Mouse (Mus musculus): ENCODE results near the gene Ttc7. TPM values are rescaled to one million over a fixed set of nuclear protein-coding genes. Genes with fewer than 3 reads are reported as not detected.
A peak's percentile ranks its signal among the peaks of the same experiment; 100 is the strongest.

Ttc7 gene
- 2.8 and 4.7 TPM in 2 replicates for polyA plus RNA-seq (2016; fragmentation: Nextera tagmentation; extraction: Ambion mirVana)

- Histone ChIP-seq H3K27me3 (ENCODE audit: insufficient read depth, poor library complexity, severe bottlenecking) (peaks cover 62% of the 10 kb centered on the region), H3K27ac (peak within 1 kb of the TSS; percentile 93), H3K9me3 (no peaks in the 10 kb centered on the region), H3K4me3 (peak within 1 kb of the TSS; percentile 85), H3K4me1 (peaks cover 27% of the 10 kb centered on the region), H3K36me3 (no peaks in the 10 kb centered on the region)
- WGBS = 0% methylated on average over 37 of the region's 38 CpGs
- peak; percentile 97 for DNase-seq (ENCODE audit: low spot score)
Observed at GRCm38 (mm10) chr17:87282706-87283053, at the start of gene Ttc7. Ttc7 (plus strand) TSS chr17:87282886.

GRCm38 (mm10) chr17:87235019-87235418 lies 47.7 kb upstream of the Ttc7 start:
- 95% methylated on average over 6 of the region's 6 CpGs for WGBS
- DNase-seq (ENCODE audit: low spot score) = no peak
- Histone ChIP-seq H3K36me3 (no peaks in the 10 kb centered on the region), H3K27me3 (ENCODE audit: insufficient read depth, poor library complexity, severe bottlenecking) (no peaks in the 10 kb centered on the region), H3K4me3 (no peak overlapping the region), H3K9me3 (no peaks in the 10 kb centered on the region), H3K27ac (no peak overlapping the region), H3K4me1 (peaks cover 19% of the 10 kb centered on the region)

GRCm38 (mm10) chr17:87236725-87237650 lies 45.7 kb upstream of the Ttc7 start:
- Histone ChIP-seq H3K9me3 (no peaks in the 10 kb centered on the region), H3K4me3 (no peak overlapping the region), H3K4me1 (peaks cover 19% of the 10 kb centered on the region), H3K27ac (peak overlapping the region; percentile 49), H3K27me3 (ENCODE audit: insufficient read depth, poor library complexity, severe bottlenecking) (no peaks in the 10 kb centered on the region), H3K36me3 (no peaks in the 10 kb centered on the region)
- DNase-seq (ENCODE audit: low spot score) = no peak
- 33% methylated on average over 18 of the region's 18 CpGs for WGBS

- Histone ChIP-seq H3K9me3 (no peaks in the 10 kb centered on the region), H3K27ac (no peak overlapping the region), H3K4me1 (peaks cover 19% of the 10 kb centered on the region), H3K36me3 (no peaks in the 10 kb centered on the region), H3K4me3 (no peak overlapping the region), H3K27me3 (ENCODE audit: insufficient read depth, poor library complexity, severe bottlenecking) (no peaks in the 10 kb centered on the region)
- WGBS = 87% methylated on average over 11 of the region's 11 CpGs
- DNase-seq (ENCODE audit: low spot score) = no peak
Observed at GRCm38 (mm10) chr17:87237826-87238225, 44.9 kb upstream of the Ttc7 start.

GRCm38 (mm10) chr17:87246103-87246502 lies 36.6 kb upstream of the Ttc7 start:
- Histone ChIP-seq H3K36me3 (no peaks in the 10 kb centered on the region), H3K4me3 (no peak overlapping the region)
- peak; percentile 54 for DNase-seq (ENCODE audit: low spot score)

GRCm38 (mm10) chr17:87254384-87254783 lies 28.3 kb upstream of the Ttc7 start:
- DNase-seq (ENCODE audit: low spot score) = no peak
- Histone ChIP-seq H3K9me3 (no peaks in the 10 kb centered on the region), H3K4me1 (no peaks in the 10 kb centered on the region), H3K4me3 (no peak overlapping the region), H3K36me3 (peaks cover 51% of the 10 kb centered on the region), H3K27ac (no peak overlapping the region), H3K27me3 (ENCODE audit: insufficient read depth, poor library complexity, severe bottlenecking) (no peaks in the 10 kb centered on the region)
- 82% methylated on average over 8 of the region's 8 CpGs for WGBS

More at GRCm38 (mm10) chr17:87246103-87246502, 36.6 kb upstream of the Ttc7 start:
- peaks cover 15% of the 10 kb centered on the region for H3K4me1 ChIP-seq
- H3K27me3 ChIP-seq (ENCODE audit: insufficient read depth, poor library complexity, severe bottlenecking) = no peaks in the 10 kb centered on the region
- WGBS = 50% methylated on average over 9 of the region's 9 CpGs
- no peaks in the 10 kb centered on the region for H3K9me3 ChIP-seq
- H3K27ac ChIP-seq = peak overlapping the region; percentile 69; the same call in 1 of the 2 replicates

- no peak for DNase-seq (ENCODE audit: low spot score)
- Histone ChIP-seq H3K9me3 (0 out of 2 replicates have a peak, but pooled peaks cover 4% of the 10 kb centered on the region), H3K36me3 (peaks cover 64% of the 10 kb centered on the region), H3K4me1 (no peaks in the 10 kb centered on the region), H3K27me3 (ENCODE audit: insufficient read depth, poor library complexity, severe bottlenecking) (no peaks in the 10 kb centered on the region), H3K4me3 (no peak overlapping the region), H3K27ac (no peak overlapping the region)
- WGBS = 90% methylated on average over 16 of the region's 16 CpGs
Observed at GRCm38 (mm10) chr17:87255672-87256071, 27.0 kb upstream of the Ttc7 start.

- no peak overlapping the region for H3K27ac ChIP-seq
- WGBS = 91% methylated on average over 6 of the region's 6 CpGs
- H3K4me3 ChIP-seq = no peak overlapping the region
- peaks cover 47% of the 10 kb centered on the region for H3K36me3 ChIP-seq
- H3K4me1 ChIP-seq = peaks cover 22% of the 10 kb centered on the region
- H3K9me3 ChIP-seq = 0 out of 2 replicates have a peak, but pooled peaks cover 8% of the 10 kb centered on the region
- no peak for DNase-seq (ENCODE audit: low spot score)
- no peaks in the 10 kb centered on the region for H3K27me3 ChIP-seq (ENCODE audit: insufficient read depth, poor library complexity, severe bottlenecking)
Observed at GRCm38 (mm10) chr17:87263401-87263800, 19.3 kb upstream of the Ttc7 start.

GRCm38 (mm10) chr17:87264054-87264830 lies 18.4 kb upstream of the Ttc7 start:
- H3K4me1 ChIP-seq = peaks cover 22% of the 10 kb centered on the region
- DNase-seq (ENCODE audit: low spot score) = no peak
- WGBS = 81% methylated on average over 11 of the region's 11 CpGs
- H3K27me3 ChIP-seq (ENCODE audit: insufficient read depth, poor library complexity, severe bottlenecking) = no peaks in the 10 kb centered on the region
- H3K36me3 ChIP-seq = peaks cover 41% of the 10 kb centered on the region
- peak overlapping the region; percentile 76 for H3K4me3 ChIP-seq
- H3K27ac ChIP-seq = peak overlapping the region; percentile 29; the same call in 1 of the 2 replicates
- 0 out of 2 replicates have a peak, but pooled peaks cover 8% of the 10 kb centered on the region for H3K9me3 ChIP-seq

GRCm38 (mm10) chr17:87264927-87265791 lies 17.5 kb upstream of the Ttc7 start:
- peak overlapping the region; percentile 76 for H3K4me3 ChIP-seq
- 7% methylated on average over 28 of the region's 28 CpGs for WGBS

GRCm38 (mm10) chr17:87265792-87266186 lies 16.9 kb upstream of the Ttc7 start, which contains the start of gene Mcfd2:
Mcfd2 (minus strand) TSS chr17:87265935.
- Histone ChIP-seq H3K36me3 (peaks cover 25% of the 10 kb centered on the region), H3K4me1 (peaks cover 22% of the 10 kb centered on the region), H3K9me3 (0 out of 2 replicates have a peak, but pooled peaks cover 4% of the 10 kb centered on the region), H3K27ac (peak within 1 kb of the TSS; percentile 90), H3K27me3 (ENCODE audit: insufficient read depth, poor library complexity, severe bottlenecking) (no peaks in the 10 kb centered on the region), H3K4me3 (peak within 1 kb of the TSS; percentile 76)
- DNase-seq (ENCODE audit: low spot score) = peak; percentile 98
- WGBS = under 1% methylated on average over 41 of the region's 41 CpGs

More at GRCm38 (mm10) chr17:87264927-87265791, 17.5 kb upstream of the Ttc7 start:
- DNase-seq (ENCODE audit: low spot score) = no peak
- 0 out of 2 replicates have a peak, but pooled peaks cover 8% of the 10 kb centered on the region for H3K9me3 ChIP-seq
- H3K4me1 ChIP-seq = peaks cover 22% of the 10 kb centered on the region
- H3K27me3 ChIP-seq (ENCODE audit: insufficient read depth, poor library complexity, severe bottlenecking) = no peaks in the 10 kb centered on the region
- H3K27ac ChIP-seq = peak overlapping the region; percentile 90
- H3K36me3 ChIP-seq = peaks cover 32% of the 10 kb centered on the region

- Histone ChIP-seq H3K4me1 (peaks cover 15% of the 10 kb centered on the region), H3K4me3 (no peak overlapping the region), H3K27ac (no peak overlapping the region), H3K36me3 (no peaks in the 10 kb centered on the region), H3K27me3 (ENCODE audit: insufficient read depth, poor library complexity, severe bottlenecking) (peaks cover 9% of the 10 kb centered on the region; the same call in 1 of the 2 replicates), H3K9me3 (no peaks in the 10 kb centered on the region)
- no peak for DNase-seq (ENCODE audit: low spot score)
- WGBS = 72% methylated on average over 6 of the region's 6 CpGs
Observed at GRCm38 (mm10) chr17:87269454-87269853, 13.2 kb upstream of the Ttc7 start.

Data from heart, embryonic 10.5 days (tissue).